Mouse (Mus musculus) common myeloid progenitor, adult 5-6 weeks (primary cell): ENCODE results near the gene Ski. TPM values are rescaled to one million over a fixed set of nuclear protein-coding genes. Genes with fewer than 3 reads are reported as not detected.
"Not testable (repeated sequence)": the region's sequence is repeated elsewhere in the genome, so short reads cannot be mapped to it uniquely, and the experiment has no call there.

Experiments used
- ATAC-seq: replicated peaks from 2 replicates; pipeline ENCODE4 v1.8.0; 2016; ENCODE audit warnings: low read depth, mild to moderate bottlenecking, moderate TSS enrichment, inconsistent platforms; ENCODE audit not compliant: poor library complexity, severe bottlenecking
- total RNA-seq: library from RNA; stranded (forward); fragments of 200-1000, 187-1606 nt; gene quantifications from 2 replicates; pipeline ENCODE4 v1.2.3, GENCODE M21; 2017

The Ski gene
- 8.4 and 9.9 TPM in 2 replicates for total RNA-seq

GRCm38 (mm10) chr4:155222552-155222840 lies at the start of gene Ski:
TSS of gene Ski (minus strand) at chr4:155222592.
- no peak for ATAC-seq

- ATAC-seq = peak; percentile 82
These were observed 46.0 kb upstream of the Ski start for GRCm38 (mm10) chr4:155268382-155268781.

- no peak for ATAC-seq
These were observed 45.3 kb upstream of the Ski start for GRCm38 (mm10) chr4:155267639-155268175.

GRCm38 (mm10) chr4:155267047-155267543 lies 44.7 kb upstream of the Ski start:
- ATAC-seq = no peak

GRCm38 (mm10) chr4:155264521-155265321 lies 42.3 kb upstream of the Ski start:
- no peak for ATAC-seq

GRCm38 (mm10) chr4:155252253-155252652 lies 29.9 kb upstream of the Ski start:
- ATAC-seq = no peak

- no peak for ATAC-seq
These were observed 28.8 kb upstream of the Ski start for GRCm38 (mm10) chr4:155251147-155251546.

- ATAC-seq = peak; percentile 16
These were observed 28.1 kb upstream of the Ski start for GRCm38 (mm10) chr4:155250361-155251117.

GRCm38 (mm10) chr4:155249648-155250351 lies 27.4 kb upstream of the Ski start, which contains the start of gene Faap20:
TSS of gene Faap20 (plus strand) at chr4:155249802.
- peak; percentile 81 for ATAC-seq

GRCm38 (mm10) chr4:155249257-155249647 lies 26.9 kb upstream of the Ski start:
- peak; percentile 87 for ATAC-seq

- ATAC-seq = not testable (repeated sequence)
These were observed 25.7 kb upstream of the Ski start for GRCm38 (mm10) chr4:155248054-155248453.

GRCm38 (mm10) chr4:155246691-155247105 lies 24.3 kb upstream of the Ski start:
- ATAC-seq = no peak

GRCm38 (mm10) chr4:155245770-155246492 lies 23.5 kb upstream of the Ski start:
- ATAC-seq = no peak

- ATAC-seq = no peak
These were observed 20.8 kb upstream of the Ski start for GRCm38 (mm10) chr4:155243233-155243632.

GRCm38 (mm10) chr4:155242292-155242691 lies 19.9 kb upstream of the Ski start:
- no peak for ATAC-seq

GRCm38 (mm10) chr4:155241789-155242188 lies 19.4 kb upstream of the Ski start:
- ATAC-seq = no peak

- no peak for ATAC-seq
These were observed 17.1 kb upstream of the Ski start for GRCm38 (mm10) chr4:155239494-155239893.

- no peak for ATAC-seq
These were observed 15.9 kb upstream of the Ski start for GRCm38 (mm10) chr4:155238276-155238675.

- ATAC-seq = peak; percentile 7; the same call in 1 of the 2 replicates
These were observed 14.5 kb upstream of the Ski start for GRCm38 (mm10) chr4:155236737-155237385.
